Mouse (Mus musculus): ENCODE results near the gene Tpx2.

The Tpx2 gene

GRCm38 (mm10) chr2:152863346-152863745 lies 15.6 kb downstream of the Tpx2 start:
- no peak for DNase-seq (ENCODE audit: low spot score)

GRCm38 (mm10) chr2:152878239-152878638 lies 30.5 kb downstream of the Tpx2 start:
- DNase-seq (ENCODE audit: low spot score), result no peak

DNA sequence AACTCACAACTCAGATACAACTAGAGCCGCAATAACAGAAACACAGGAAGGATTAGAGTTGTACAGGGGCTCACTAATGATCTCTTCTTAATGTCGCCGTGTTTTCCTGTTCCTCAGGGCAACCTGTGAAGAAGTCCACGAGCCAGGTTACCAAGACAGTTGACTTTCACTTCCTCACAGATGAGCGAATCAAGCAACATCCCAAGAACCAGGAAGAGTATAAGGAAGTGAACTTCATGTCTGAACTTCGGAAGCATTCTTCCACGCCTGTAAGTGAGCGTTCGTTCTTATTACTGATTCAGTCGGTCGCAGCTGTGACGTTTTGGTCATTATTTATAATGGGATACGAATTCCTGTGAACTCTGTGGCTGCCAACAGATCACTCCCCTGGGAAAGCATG lies 33.1 kb downstream of the Tpx2 start:
- DNase-seq (ENCODE audit: low spot score), result no peak

DNA sequence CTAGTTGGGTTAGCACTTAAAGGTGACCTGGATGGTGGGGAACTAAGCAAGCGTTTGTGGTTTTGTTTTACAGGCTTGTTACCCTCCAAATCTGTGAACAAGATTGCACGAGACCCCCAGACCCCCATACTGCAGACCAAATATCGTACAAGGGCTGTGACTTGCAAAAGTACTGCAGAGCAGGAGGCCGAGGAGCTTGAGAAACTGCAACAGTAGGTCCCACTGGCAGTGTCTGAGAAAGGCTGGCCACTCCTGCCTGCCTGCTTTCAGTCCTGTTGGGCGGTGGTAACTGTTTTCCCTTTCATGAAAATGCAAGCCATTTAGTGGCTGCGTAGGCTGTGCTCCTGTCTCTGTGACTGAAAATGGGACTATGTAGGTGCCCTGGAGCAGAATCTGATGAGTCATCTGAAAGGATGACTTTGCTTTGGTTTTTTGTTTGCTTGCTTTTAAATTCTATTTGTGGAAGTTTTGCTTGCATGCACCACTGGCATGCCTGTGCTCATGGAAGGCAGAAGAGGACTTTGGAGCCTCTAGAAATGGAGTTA lies 36.4 kb downstream of the Tpx2 start:
- DNase-seq (ENCODE audit: low spot score), result no peak

DNA sequence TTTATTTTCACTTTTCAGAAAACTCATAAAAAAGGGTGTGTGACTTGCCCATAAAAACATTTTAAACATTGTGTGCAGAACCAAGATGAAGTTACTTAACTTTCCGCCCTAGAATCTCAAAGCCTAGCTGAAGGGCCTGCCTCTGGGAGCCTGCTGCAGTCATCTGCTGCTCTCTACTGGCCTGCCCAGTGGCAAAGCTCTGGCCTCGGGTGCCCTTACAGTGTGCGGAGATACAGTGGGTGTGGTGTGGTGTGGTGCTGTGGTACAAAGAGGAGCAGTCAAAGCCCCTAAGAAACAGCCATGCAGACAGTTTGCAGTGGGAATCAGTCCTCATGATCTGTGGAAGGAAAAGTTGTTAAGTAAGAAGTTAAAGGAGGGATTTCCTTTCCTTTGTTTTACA lies 39.5 kb downstream of the Tpx2 start:
- no peak for DNase-seq (ENCODE audit: low spot score)

DNA sequence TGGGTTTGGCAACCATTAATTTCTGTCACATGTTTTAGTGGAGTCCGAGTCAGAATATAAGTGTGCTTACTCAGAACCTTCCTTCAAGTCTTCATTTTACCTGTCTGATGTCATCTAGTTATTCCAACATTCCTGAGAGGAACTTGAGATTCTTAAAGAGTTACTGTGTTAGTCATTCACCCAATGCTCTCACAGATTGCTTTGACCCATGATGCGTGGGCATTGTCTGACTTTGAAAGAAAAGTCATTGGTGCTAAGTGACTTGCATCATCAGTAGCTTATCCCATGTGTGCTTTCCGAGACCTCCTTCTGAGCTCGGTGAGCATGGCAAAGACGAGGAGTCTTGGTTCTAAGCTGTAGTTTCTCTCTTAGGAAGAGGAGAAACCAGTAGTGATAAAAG lies 41.0 kb downstream of the Tpx2 start:
- DNase-seq (ENCODE audit: low spot score), result no peak

DNA sequence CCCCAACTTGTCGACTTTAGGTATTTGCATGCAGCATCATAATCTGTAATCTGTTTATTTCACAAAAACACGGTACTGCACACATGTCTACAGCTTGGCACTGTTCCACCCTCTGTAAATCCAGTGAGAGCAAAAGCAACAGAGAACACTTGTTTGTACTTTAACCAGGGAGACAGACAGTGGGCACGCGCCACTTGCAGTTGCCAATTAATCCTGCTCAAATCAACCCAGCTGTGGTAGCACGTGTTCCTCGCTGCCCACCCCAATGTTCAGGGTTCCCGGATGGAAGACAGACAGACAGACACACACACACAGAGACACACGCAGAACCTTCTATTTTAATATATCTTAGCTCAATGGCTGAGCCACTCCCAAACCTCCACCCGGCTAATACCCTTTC lies 48.1 kb downstream of the Tpx2 start:
- DNase-seq (ENCODE audit: low spot score), result no peak

- DNase-seq (ENCODE audit: low spot score), result no peak
Observed at GRCm38 (mm10) chr2:152896926-152897325, 49.2 kb downstream of the Tpx2 start.

DNA sequence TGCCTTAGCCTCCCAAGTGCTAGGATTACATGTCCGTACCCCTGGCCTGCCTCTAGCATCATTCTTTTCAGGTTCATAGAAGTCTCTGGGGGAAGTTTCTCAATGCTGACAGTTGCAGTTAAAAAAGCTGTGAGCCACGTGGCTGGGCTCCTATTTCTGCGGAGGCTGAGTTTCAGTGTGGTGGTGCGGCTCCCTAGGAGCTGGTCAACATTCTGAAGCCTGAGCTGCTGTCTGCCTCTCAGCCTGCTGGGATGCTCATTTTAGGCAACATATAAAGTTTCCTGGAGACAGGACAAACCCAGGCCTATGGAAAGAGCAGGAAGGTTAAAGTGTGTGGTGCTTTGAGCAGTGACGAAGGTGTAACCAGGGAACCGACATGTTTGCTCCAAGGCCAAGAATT lies 51.2 kb downstream of the Tpx2 start:
- no peak for DNase-seq (ENCODE audit: low spot score)

- no peak for DNase-seq (ENCODE audit: low spot score)
Observed at GRCm38 (mm10) chr2:152901296-152901695, 53.5 kb downstream of the Tpx2 start.

DNA sequence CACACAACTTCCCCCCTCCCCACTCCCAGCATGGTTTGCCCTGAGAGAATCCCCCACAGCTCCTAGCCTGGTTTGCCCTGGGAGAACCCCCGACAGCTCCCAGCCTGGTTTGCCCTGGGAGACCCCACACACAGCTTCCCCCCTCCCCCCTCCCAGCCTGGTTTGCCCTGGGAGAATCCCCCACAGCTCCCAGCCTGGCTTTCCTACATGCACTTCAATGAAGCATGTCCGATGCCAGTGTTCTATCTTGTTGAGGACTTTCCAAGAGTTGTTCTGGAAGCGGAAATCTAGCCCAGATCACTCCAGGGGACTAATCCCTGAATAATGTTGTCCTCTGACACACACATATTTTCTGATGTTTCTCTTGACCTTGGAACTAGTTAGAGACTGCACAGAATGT lies 54.9 kb downstream of the Tpx2 start:
- no peak for DNase-seq (ENCODE audit: low spot score)

DNA sequence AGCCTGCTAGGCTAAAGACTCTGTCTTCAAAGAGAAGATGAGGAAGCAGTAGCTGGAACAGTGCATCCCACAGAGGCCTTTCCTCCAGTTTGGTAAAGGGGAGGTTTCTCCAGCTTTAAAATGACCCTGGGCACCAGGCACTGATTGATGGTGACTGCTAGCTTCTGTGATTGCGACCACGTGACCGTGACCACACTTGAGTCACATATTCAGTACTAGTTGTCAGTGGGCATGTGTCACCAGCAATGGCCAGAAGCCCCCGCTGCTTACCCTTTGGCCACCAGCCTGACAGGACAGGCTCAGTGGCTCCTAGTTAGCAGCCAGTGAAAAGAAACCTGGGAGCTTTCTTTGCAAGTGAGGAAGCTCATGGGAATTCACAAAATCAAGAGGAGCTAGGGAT lies 55.8 kb downstream of the Tpx2 start:
- DNase-seq (ENCODE audit: low spot score), result no peak

- DNase-seq (ENCODE audit: low spot score), result no peak
Observed at GRCm38 (mm10) chr2:152904127-152904643, 56.4 kb downstream of the Tpx2 start.

DNA sequence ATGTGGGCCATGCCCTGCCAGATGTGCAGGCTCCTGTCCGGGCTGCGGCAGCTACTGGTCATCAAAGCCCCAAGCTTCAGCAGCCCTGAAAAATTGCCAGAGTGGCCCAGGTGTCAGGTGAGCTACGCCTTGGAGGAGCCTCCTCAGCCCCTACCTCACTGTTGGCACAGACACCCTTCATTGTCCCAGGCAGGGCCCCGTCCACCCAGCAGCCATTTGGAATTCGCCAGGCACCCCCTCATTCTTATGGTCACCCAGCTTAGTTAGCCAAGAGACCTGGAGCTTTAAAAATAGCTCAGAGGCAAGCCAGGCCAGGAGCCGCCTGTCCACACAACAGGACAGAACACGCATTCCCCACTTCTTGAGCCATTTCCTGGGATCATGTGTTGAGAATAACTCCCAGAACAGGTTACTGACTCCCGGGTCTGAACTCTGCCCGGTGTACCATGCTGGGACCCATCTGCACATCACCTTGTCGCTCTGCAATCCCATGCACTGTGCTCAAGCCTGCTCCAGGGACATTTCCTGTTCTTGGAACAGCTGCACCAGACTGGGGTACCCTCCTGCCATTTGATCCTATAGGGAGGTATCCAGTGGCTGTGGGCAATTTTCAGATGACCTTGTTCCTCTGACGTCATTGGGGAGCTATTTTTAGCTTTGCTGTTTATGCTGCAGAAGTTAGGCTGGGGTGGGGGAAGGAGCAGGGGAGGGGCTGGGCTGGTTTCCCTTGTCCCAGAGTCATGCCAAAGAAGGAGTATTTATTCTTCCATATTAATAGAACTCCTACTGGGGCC lies 57.5 kb downstream of the Tpx2 start:
- no peak for DNase-seq (ENCODE audit: low spot score)

DNA sequence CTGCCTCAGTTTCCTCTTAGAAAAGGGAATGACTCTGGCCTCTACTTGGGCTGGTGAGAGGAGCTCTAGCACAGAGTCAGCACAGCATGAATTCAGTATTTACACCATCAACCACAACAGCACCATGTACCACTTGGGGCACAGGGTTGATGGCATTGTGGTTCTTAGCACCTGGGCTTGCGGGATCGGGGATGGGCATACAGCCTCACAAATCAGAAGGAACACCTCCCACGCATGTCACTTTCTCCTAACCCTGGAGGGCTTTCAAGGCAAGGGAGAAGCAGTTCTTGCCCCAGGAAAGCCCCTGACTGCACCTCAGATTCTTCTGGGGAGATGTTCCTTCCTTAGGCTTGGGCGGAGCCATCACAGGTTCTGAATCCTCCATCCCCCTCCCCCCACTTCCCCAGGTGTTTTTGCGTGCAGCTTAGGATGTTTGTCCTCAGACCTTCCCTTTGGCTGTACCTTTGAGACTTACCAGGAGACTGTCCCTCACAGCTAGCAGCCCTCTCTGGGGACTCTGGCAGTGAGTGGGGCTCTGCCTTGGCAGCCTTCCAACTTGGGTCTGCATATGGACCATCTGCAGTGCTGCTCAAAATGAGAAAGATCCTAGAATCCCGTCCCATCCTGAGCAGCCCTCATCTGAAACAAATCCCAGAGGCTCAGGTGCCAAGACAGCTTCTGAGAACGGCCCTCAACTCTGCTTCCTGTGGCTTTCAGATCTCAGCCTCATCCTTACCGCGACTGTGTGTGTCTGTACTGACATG lies 58.7 kb downstream of the Tpx2 start:
- DNase-seq (ENCODE audit: low spot score), result no peak

DNA sequence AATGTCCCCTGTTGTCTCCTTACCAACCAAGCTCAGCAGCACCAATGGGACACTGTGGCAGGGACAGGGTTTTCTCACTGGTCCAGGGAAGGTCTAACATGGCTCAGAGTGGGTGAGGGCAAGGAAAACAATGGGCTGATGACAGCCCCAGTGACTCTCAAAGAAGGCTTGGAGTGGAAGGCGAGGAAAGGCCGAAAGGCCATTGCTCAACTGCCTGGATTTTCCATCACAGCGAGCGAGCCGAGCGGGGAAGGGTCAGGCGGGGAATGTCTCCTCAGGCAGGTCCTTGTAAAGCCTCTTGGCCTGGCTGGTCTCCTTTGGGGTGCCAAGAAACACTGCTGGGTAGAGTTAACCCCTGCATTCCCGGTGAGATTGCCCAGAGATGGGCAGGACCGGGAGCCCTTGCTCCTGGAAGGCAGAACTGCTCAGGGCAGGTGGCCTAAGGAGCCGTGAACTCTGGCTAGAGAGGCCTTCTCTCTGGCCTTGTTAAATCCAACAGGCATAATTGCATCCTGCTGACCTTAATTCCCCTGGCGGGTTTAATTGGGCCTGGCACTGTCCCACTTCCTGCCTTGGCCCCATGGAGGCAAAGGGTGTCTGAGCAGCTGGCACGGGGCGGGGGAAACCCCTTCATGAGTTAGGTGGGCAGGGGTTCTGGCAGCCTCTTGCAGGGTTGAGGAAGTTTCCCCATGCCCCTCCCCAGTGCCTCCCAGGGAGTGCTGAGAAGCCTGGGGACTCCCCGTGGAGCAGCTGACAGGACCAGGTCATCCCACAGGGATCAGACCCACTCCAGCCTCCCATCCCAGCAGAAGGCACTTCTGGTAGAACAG lies 59.6 kb downstream of the Tpx2 start:
- no peak for DNase-seq (ENCODE audit: low spot score)

DNA sequence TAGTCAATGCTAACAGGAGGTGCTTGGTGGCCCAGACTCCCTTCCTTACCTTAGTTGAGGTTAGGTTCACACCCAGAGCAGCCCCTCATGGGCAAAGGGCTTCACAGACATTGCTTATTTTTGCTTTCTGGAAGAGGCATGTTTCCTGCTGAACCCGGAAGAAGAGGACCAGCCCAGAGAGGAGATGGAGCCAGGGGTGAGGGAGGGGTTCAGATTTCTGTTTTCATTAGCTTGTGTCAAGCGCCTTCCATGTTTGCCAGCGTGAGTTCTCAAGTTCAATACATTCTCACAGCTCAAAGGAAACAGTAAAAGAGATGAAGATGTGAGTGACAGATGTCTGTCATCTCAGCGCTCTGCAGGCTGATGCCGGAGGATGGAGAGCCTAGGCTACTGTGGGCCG lies 62.1 kb downstream of the Tpx2 start:
- no peak for DNase-seq (ENCODE audit: low spot score)

- no peak for DNase-seq (ENCODE audit: low spot score)
Observed at GRCm38 (mm10) chr2:152911031-152911430, 63.3 kb downstream of the Tpx2 start, which contains the start of gene Mylk2. Mylk2 (plus strand) TSS chr2:152911352.

GRCm38 (mm10) chr2:152911432-152911831 lies 63.7 kb downstream of the Tpx2 start:
- no peak for DNase-seq (ENCODE audit: low spot score)

DNA sequence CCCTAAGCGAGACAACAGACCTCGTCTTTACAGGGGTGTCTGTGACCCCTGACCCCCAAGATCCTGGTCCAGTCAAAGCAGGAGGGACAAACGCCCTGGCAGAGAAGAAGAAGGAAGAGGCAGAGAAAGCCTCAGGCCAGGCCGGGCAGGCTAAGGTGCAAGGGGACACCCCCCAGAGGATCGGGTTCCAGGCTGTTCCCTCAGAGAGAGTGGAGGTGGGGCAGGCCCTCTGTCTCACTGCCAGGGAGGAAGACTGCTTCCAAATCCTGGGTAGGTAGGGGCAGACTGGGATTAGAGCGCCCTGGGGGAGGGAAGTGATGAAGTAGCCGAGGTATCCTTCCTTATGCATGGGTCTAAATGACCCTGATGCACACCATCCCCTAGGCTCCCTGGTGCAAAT lies 65.7 kb downstream of the Tpx2 start:
- no peak for DNase-seq (ENCODE audit: low spot score)

DNA sequence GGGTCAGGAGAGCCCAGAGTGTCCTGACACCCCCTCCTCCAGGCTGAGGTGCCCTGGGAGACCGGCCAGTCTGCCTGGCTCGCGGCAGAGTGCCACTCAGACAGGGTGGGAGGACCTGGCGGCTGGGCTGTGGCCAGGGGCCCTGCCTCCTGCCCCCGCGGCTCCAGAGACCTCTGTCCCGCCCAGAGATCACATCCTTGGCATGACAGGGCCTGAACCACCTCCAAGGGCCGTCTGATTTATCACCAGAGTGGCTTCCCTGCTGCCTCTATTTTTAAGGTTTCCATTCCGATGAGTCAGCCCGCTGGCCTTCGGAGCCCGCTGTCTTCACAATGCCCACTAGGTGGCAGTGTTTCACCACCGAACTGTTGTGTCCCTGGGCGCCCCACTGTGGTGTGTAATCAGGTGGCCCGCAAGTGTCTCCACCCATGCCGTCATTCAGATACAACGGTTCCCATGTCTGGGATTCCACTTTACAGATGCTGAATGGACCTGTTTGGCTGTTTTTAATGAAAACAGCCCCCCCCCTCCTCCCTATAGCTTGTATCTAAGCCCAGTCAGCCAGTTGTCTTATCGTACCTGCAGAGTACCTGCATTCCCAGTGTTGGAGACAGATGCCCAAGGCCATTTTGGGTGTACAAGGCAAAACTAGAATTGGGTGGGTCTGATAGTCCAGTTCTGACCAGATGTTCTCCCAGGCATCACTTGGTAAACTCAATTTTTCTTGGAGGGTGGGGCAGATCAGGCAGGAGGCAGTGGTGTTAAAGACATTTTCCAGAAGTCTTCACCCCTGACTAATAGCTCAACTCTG lies 66.8 kb downstream of the Tpx2 start:
- DNase-seq (ENCODE audit: low spot score), result peak; percentile 89

Measured in urinary bladder, postnatal 14 days (tissue).